Mouse (Mus musculus): ENCODE results near the gene Cd79a.

- TF ChIP-seq CTCF (IDR thresholded peaks at IDR 0.05; ENCODE audit: control insufficient read depth, insufficient read depth, insufficient replicate concordance, low read depth, low read length) (no peak), POLR2A (IDR thresholded peaks at IDR 0.05; ENCODE audit: control insufficient read depth, low read depth, low read length) (no peak)
Measured at GRCm38 (mm10) chr7:24859234-24859633, 37.9 kb upstream of the Cd79a start.
